Mouse (Mus musculus): Measurements from ENCODE around the gene Tlcd2.

DNA sequence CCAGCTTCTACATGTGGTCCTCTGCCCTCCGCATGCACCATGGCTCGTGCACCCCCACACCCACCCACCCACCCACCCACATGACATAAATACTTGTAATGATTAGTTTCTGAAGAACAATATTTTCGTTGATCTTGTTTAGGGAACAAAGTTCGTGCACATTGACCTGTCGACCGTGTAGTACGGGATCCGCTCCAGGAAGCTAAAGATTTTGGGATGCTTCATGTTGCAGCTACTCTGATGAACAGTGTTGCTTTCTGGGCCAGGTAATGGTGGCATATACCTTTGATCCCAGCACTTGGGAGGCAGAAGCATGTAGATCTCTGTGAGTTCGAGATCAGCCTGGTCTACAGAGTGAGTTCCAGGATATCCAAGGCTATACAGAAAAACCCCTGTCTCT, 37.5 kb upstream of the Tlcd2 start:
- TF ChIP-seq CTCF (IDR thresholded peaks at IDR 0.05; ENCODE audit: control insufficient read depth, insufficient read depth, low read length) (no peak), POLR2A (IDR thresholded peaks at IDR 0.05; ENCODE audit: borderline replicate concordance, control insufficient read depth, low read depth, low read length) (no peak)
